Mouse (Mus musculus) yolk sac, embryonic 10.5 days (tissue): ENCODE measurements around the gene Vmn2r36.
"Not testable (repeated sequence)": the region's sequence is repeated elsewhere in the genome, so short reads cannot be mapped to it uniquely, and the experiment has no call there.

ENCODE experiments used
- DNase-seq: peaks from one replicate; pipeline ENCODE4 v3.0.0-alpha.2; 2017; ENCODE audit warnings: low spot score

Gene Vmn2r36

GRCm38 (mm10) chr7:7902395-7902794 lies at the start of gene Vmn2r36:
TSS of gene Vmn2r36 (minus strand) at chr7:7902495.
- DNase-seq = not testable (repeated sequence)
